Mouse (Mus musculus) bone marrow, adult 2 months (tissue): Measurements from ENCODE around the gene Kcnh8.

Source experiments
- CTCF ChIP-seq: fragments of 200-500 bp; IDR thresholded peaks from 2 replicates; pipeline ENCODE4 v1.5.1; 2011; ENCODE audit warnings: low read length, control low read depth; ENCODE audit not compliant: control insufficient read depth, insufficient read depth
- POLR2A ChIP-seq: fragments of 200-500 bp; IDR thresholded peaks from 2 replicates; pipeline ENCODE4 v1.6.1; 2011; ENCODE audit warnings: low read depth, mild to moderate bottlenecking, control low read depth, low read length, borderline replicate concordance; ENCODE audit not compliant: control insufficient read depth

GRCm38 (mm10) chr17:52602093-52602780, at the start of gene Kcnh8:
- TF ChIP-seq CTCF (no peak), POLR2A (no peak)
